In genomic region chr13:60174953-60175352, GRCm38 (mm10) we compare ENCODE assay signal across 8 mouse cellular contexts. TPM values are rescaled to one million over a fixed set of nuclear protein-coding genes. Genes with fewer than 3 reads are reported as not detected.
A peak's percentile ranks its signal among the peaks of the same experiment; 100 is the strongest.
DNase-seq lines count a peak whose midpoint lies in the region; ATAC-seq and TF ChIP-seq lines count a peak whose summit lies in the region.

No protein-coding gene starts in this region.

- no peaks in the 10 kb centered on the region for H3K9me3 ChIP-seq in heart, embryonic 11.5 days (replicated peaks; ENCODE audit: control insufficient read depth, low read length)
- no peaks in the 10 kb centered on the region for H3K9me3 ChIP-seq in hindbrain, postnatal 0 days (ENCODE audit: low read length)

- H3K4me3 ChIP-seq in heart, embryonic 11.5 days (ENCODE audit: low read depth, low read length) = peak overlapping the region; percentile 75
- peak overlapping the region; percentile 77 for H3K4me3 ChIP-seq in hindbrain, postnatal 0 days (ENCODE audit: low read length)
- peak overlapping the region; percentile 93 for H3K4me3 ChIP-seq in myocyte

- H3K27me3 ChIP-seq in heart, embryonic 11.5 days (ENCODE audit: control insufficient read depth, insufficient read depth, low read length) = 0 out of 2 replicates have a peak, but pooled peaks cover 4% of the 10 kb centered on the region
- H3K27me3 ChIP-seq in hindbrain, postnatal 0 days (ENCODE audit: insufficient read depth, low read length) = no peaks in the 10 kb centered on the region
- no peaks in the 10 kb centered on the region for H3K27me3 ChIP-seq in myocyte (ENCODE audit: control insufficient read depth, insufficient read depth, insufficient read length)

- TF ChIP-seq POLR2A in myocyte (IDR thresholded peaks at IDR 0.05; ENCODE audit: insufficient read length, low read depth) = no peak

- peak overlapping the region; percentile 98 for H3K27ac ChIP-seq in heart, embryonic 11.5 days (ENCODE audit: low read depth, low read length)
- peak overlapping the region; percentile 91; the same call in 1 of the 2 replicates for H3K27ac ChIP-seq in hindbrain, postnatal 0 days

- no peak for ATAC-seq in heart, embryonic 11.5 days (replicated peaks; ENCODE audit: insufficient number of reproducible peaks, low FRiP score, low TSS enrichment)
- ATAC-seq in hindbrain, postnatal 0 days = no peak

- peak; percentile 36 for TF ChIP-seq CTCF in hindbrain, postnatal 0 days (IDR thresholded peaks at IDR 0.05; ENCODE audit: low read depth)

- no peak for DNase-seq in heart, adult 9 months (ENCODE audit: low spot score in 2 of 2)
- peak; percentile 51 for DNase-seq in embryo, embryonic 9.5 days (ENCODE audit: extremely low spot score)
- DNase-seq in hindbrain, postnatal 0 days (ENCODE audit: low spot score) = peak; percentile 36
- DNase-seq in urinary bladder, postnatal 4 days (ENCODE audit: low spot score in 2 of 2) = no peak
- no peak for DNase-seq in urinary bladder, postnatal 14 days (ENCODE audit: low spot score)
- no peak for DNase-seq in frontal cortex, postnatal 10 days (ENCODE audit: low spot score in 2 of 2)

- no peaks in the 10 kb centered on the region for H3K36me3 ChIP-seq in heart, embryonic 11.5 days (ENCODE audit: control insufficient read depth, insufficient read depth, low read length)
- no peaks in the 10 kb centered on the region for H3K36me3 ChIP-seq in hindbrain, postnatal 0 days (ENCODE audit: insufficient read depth, low read length)
- no peaks in the 10 kb centered on the region for H3K36me3 ChIP-seq in myocyte (ENCODE audit: control insufficient read depth, insufficient read depth)

- peak overlapping the region; percentile 75 for H3K4me2 ChIP-seq in heart, embryonic 11.5 days
- H3K4me2 ChIP-seq in hindbrain, postnatal 0 days (ENCODE audit: low read depth, low read length) = peak overlapping the region; percentile 85
- H3K4me2 ChIP-seq in myocyte (ENCODE audit: low read depth) = peak overlapping the region; percentile 87

- under 1% methylated on average over 7 of the region's 7 CpGs for WGBS in heart, embryonic 11.5 days (ENCODE audit: insufficient replicate concordance)
- under 1% methylated on average over 7 of the region's 7 CpGs for WGBS in hindbrain, postnatal 0 days

- peak overlapping the region; percentile 86 for H3ac ChIP-seq in myocyte (ENCODE audit: control insufficient read depth, insufficient read length)

- H3K4me1 ChIP-seq in heart, embryonic 11.5 days (ENCODE audit: control insufficient read depth, insufficient read depth, low read length) = peaks cover 8% of the 10 kb centered on the region; the same call in 1 of the 2 replicates
- H3K4me1 ChIP-seq in hindbrain, postnatal 0 days (ENCODE audit: insufficient read depth, low read length) = peaks cover 7% of the 10 kb centered on the region

- peak overlapping the region; percentile 96 for H3K9ac ChIP-seq in heart, embryonic 11.5 days (ENCODE audit: low read depth, low read length)
- peak overlapping the region; percentile 85 for H3K9ac ChIP-seq in hindbrain, postnatal 0 days (replicated peaks; ENCODE audit: low read length)

- H3K79me2 ChIP-seq in myocyte (ENCODE audit: control insufficient read depth, insufficient read depth) = peaks cover 22% of the 10 kb centered on the region

TF ChIP-seq in myocyte, 11 proteins besides CTCF, POLR2A, EP300 and RAD21:
- TF ChIP-seq USF1 (IDR thresholded peaks at IDR 0.05; ENCODE audit: low read depth) (peak; percentile 55), SRF (IDR thresholded peaks at IDR 0.05; ENCODE audit: control insufficient read depth, insufficient read length, low read depth) (no peak)

RNA-seq across cellular contexts. Expression of gene Gas1, which starts 2.2 kb away (rescaled TPM):
- polyA plus RNA-seq in heart, embryonic 11.5 days (2014; fragmentation: Nextera tagmentation; extraction: Ambion mirVana) = 36.2 and 38.2 TPM in 2 replicates
- total RNA-seq in hindbrain, postnatal 0 days (2014; rRNA removed) = 60.3 and 81.2 TPM in 2 replicates
- polyA plus RNA-seq in hindbrain, postnatal 0 days (2015; fragmentation: Nextera tagmentation; extraction: Ambion mirVana) = 16.5 and 17.3 TPM in 2 replicates
- 25.7 TPM for polyA plus RNA-seq in myocyte (2012; fragmentation: generic; extraction: Trizol)

Comparison
In these comparisons a context has a peak if more than half of its experiments do, and no peak if none do; other contexts are left out.
1. DNase-seq: peak in embryo, embryonic 9.5 days (single experiment) and hindbrain, postnatal 0 days (single experiment); none in heart, adult 9 months (0 of 2), urinary bladder, postnatal 4 days (0 of 2), urinary bladder, postnatal 14 days (single experiment) and frontal cortex, postnatal 10 days (0 of 2).
2. Peak in every context shown above with its lines, with median percentiles within 50 percentile points of each other: H3K4me2 ChIP-seq and H3K4me3 ChIP-seq.